Mouse (Mus musculus) heart, postnatal 0 days (tissue): ENCODE data around the gene Top2a. TPM values are rescaled to one million over a fixed set of nuclear protein-coding genes. Genes with fewer than 3 reads are reported as not detected.

Source experiments
- ATAC-seq: fragments of 200-750 bp; cut with Nextera tagmentation; 2 replicates; pipeline ENCODE4 v1.8.0; 2017; ENCODE audit warnings: low read depth, moderate number of reproducible peaks, moderate library complexity; ENCODE audit not compliant: insufficient read depth
- DNase-seq: peaks from one replicate; pipeline ENCODE4 v3.0.0-alpha.2; 2016; ENCODE audit warnings: low spot score
- H3K27ac ChIP-seq: fragments of 300-500 bp; sonication (generic); 2 replicates; pipeline ENCODE4 v1.5.1; 2014; ENCODE audit warnings: low read depth, mild to moderate bottlenecking
- H3K27me3 ChIP-seq: fragments of 300-500 bp; sonication (generic); 2 replicates; pipeline ENCODE4 v1.6.1; 2014; ENCODE audit warnings: low read length, mixed read lengths; ENCODE audit not compliant: control insufficient read depth, insufficient read depth
- H3K36me3 ChIP-seq: fragments of 300-500 bp; sonication (generic); replicated peaks from 2 replicates; pipeline ENCODE4 v1.6.1; 2014; ENCODE audit warnings: low read length, mixed read lengths; ENCODE audit not compliant: control insufficient read depth, insufficient read depth
- H3K4me1 ChIP-seq: fragments of 300-500 bp; sonication (generic); 2 replicates; pipeline ENCODE4 v1.6.1; 2014; ENCODE audit warnings: antibody characterized with exemption; ENCODE audit not compliant: control insufficient read depth, insufficient read depth
- H3K4me2 ChIP-seq: fragments of 300-500 bp; sonication (generic); 2 replicates; pipeline ENCODE4 v1.6.1; 2014; ENCODE audit warnings: low read depth, mild to moderate bottlenecking, low read length, moderate library complexity
- H3K4me3 ChIP-seq: fragments of 300-500 bp; sonication (generic); 2 replicates; pipeline ENCODE4 v1.5.1; 2014; ENCODE audit warnings: low read depth, low read length
- H3K9ac ChIP-seq: fragments of 300-500 bp; sonication (generic); replicated peaks from 2 replicates; pipeline ENCODE4 v1.6.1; 2014; ENCODE audit warnings: low read depth, low read length, mixed read lengths
- H3K9me3 ChIP-seq: fragments of 300-500 bp; sonication (generic); replicated peaks from 2 replicates; pipeline ENCODE4 v1.6.1; 2016; ENCODE audit warnings: low read length; ENCODE audit not compliant: control insufficient read depth
- CTCF ChIP-seq: IDR thresholded peaks from 2 replicates; pipeline ENCODE4 v1.5.1; 2016; ENCODE audit warnings: antibody characterized with exemption, control low read depth, low read depth
- EP300 ChIP-seq: IDR thresholded peaks from 2 replicates; pipeline ENCODE4 v1.6.1; 2016; ENCODE audit warnings: antibody characterized with exemption, low read depth
- WGBS: fragments of 180-500 bp; shearing (Covaris S2); extraction: QIAGEN DNeasy Blood & Tissue Kit; methylation state at CpG from one replicate; pipeline ENCODE4 v1.1.7; 2014; 5-methylcytosine and 5-hydroxymethylcytosine counted together
- polyA plus RNA-seq: library from polyadenylated mRNA; unstranded; fragments of >200 nt; fragmentation: Nextera tagmentation; extraction: Ambion mirVana; gene quantifications from 2 replicates; pipeline ENCODE4 v1.2.1, GENCODE M21; 2015
- total RNA-seq: library from RNA; depleted of rRNA; stranded (reverse); fragments of >200 nt; gene quantifications from 2 replicates; pipeline ENCODE4 v1.2.3, GENCODE M21; 2014; ENCODE audit warnings: low replicate concordance

Gene Top2a
- total and polyA plus RNA-seq, 2 experiments from 2014 or later: 38.2 to 52.9 TPM

DNA sequence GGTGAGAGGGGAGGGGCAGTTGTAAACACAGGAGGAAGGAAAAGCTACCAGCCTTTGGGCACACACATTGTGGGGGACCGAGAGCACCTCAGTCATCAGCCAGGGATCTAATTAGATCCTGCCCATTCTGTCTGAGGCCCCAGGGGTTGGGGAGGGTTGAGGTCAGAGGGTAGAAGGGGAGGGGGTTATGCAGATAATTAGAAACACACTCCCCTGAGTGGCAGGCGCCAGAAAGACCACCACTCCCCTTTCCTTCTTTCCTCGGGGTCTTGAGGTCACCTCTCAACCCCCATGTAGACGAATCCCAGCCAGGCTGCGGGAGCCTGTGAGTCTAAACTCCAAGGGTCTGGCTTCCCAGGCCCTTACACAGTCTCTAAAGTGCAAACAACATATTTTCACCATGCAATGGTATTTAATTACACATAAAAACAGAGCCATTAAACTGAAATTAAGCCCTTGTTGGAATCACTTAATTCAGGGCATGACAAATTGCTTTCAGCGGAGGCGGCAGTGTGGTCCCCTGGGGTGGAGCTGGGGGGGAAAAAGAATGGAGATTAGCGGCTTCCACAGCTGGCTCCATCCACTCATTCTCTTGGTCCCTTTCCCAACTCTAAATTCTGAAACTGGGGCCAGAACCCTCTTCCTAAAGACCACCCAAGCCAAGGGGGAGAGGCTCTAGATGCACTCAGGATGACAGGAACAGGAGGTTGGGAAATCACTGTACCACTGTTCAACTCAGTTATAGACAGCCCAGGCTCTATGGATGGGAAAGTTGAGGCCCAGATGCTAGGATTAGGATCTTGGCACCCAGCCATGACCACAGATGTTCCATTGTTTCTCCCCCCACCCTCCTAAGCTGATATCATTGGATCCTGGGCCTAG is 31.8 kb upstream of the Top2a start:
- peak; percentile 41; the same call in 1 of the 2 replicates for ATAC-seq
- Histone ChIP-seq H3K4me1 (peaks cover 6% of the 10 kb centered on the region; the same call in 1 of the 2 replicates), H3K27me3 (no peaks in the 10 kb centered on the region), H3K36me3 (peaks cover 8% of the 10 kb centered on the region; the same call in 1 of the 2 replicates), H3K4me2 (no peak overlapping the region), H3K27ac (peak overlapping the region; percentile 38; the same call in 1 of the 2 replicates), H3K4me3 (no peak overlapping the region), H3K9ac (no peak overlapping the region), H3K9me3 (peaks cover 9% of the 10 kb centered on the region; the same call in 1 of the 2 replicates)
- DNase-seq: no peak
- TF ChIP-seq EP300: no peak
- no peak for TF ChIP-seq CTCF
- 40% methylated on average over 8 of the region's 8 CpGs for WGBS

DNA sequence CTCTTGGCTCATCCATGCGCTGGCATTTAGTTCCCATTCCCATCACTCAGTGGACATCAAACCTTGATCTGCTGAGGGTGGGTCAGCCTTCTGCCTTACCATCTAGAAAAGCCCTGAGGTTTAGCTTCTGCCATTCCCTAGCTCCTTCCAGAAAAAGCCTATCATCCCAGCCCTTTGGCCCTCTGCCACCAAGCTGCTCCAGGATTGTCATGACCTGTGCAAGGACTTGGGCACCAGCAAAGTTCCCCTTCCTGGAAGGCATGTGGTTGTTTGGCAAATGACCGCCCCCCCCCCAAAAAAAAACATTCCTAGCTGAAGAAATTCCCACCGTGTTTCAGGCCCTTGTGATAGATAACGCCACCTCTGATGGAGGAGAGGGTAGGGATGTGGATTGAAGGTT is 31.2 kb upstream of the Top2a start:
- no peak for DNase-seq
- Histone ChIP-seq H3K4me1 (peaks cover 6% of the 10 kb centered on the region; the same call in 1 of the 2 replicates), H3K9me3 (peaks cover 9% of the 10 kb centered on the region; the same call in 1 of the 2 replicates), H3K9ac (no peak overlapping the region), H3K36me3 (peaks cover 11% of the 10 kb centered on the region; the same call in 1 of the 2 replicates), H3K4me2 (no peak overlapping the region), H3K27me3 (no peaks in the 10 kb centered on the region), H3K4me3 (no peak overlapping the region), H3K27ac (peak overlapping the region; percentile 38; the same call in 1 of the 2 replicates)
- TF ChIP-seq EP300: no peak
- TF ChIP-seq CTCF: no peak
- ATAC-seq: no peak
- WGBS: 44% methylated on average over 4 of the region's 4 CpGs

DNA sequence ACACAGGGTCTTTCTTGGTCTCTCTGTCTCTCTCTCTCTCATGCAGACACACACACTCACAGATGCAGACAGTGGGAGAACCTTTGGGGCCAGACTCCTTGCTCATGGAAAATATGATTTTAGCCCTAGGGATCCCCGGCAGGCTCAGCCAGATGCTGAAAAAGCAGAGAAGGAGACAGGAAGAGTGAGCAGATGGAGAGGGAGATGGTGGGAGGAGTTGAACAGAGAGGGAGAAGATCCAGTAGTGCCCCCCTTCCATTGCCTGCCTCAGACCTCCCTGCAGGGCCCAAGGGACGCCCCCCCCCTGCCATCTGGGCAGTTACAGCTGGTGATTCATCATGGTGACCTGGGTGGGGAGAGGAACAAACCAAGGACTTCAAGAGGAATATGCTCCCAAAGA is 23.7 kb upstream of the Top2a start:
- Histone ChIP-seq H3K27me3 (no peaks in the 10 kb centered on the region), H3K4me2 (no peak overlapping the region), H3K27ac (peak overlapping the region; percentile 87), H3K36me3 (peaks cover 28% of the 10 kb centered on the region), H3K9me3 (no peaks in the 10 kb centered on the region), H3K9ac (peak overlapping the region; percentile 29; the same call in 1 of the 2 replicates), H3K4me1 (peaks cover 39% of the 10 kb centered on the region), H3K4me3 (no peak overlapping the region)
- DNase-seq: no peak
- TF ChIP-seq CTCF: no peak
- ATAC-seq: peak; percentile 16
- 42% methylated on average over 2 of the region's 2 CpGs for WGBS

DNA sequence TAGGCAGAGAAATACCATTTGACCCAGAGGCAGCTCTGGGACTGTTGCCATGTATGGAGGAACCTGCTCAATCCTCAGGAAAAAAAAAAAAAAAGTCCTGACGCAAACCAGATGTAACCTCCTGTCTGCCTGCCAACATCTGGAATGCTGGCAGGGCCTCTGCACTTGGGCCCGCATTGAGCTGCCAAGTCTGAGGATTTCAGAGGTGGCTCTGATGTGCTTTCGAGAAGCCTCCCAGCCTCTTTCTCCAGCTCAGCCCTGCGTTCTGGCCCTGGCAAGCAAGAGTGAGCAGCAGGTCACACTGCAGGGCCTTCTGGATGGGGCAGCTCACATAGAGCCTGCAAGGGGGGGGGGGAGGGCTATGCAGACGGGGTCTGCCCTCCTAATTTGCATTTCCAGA is 23.1 kb upstream of the Top2a start:
- H3K9me3 ChIP-seq: no peaks in the 10 kb centered on the region
- peak overlapping the region; percentile 29; the same call in 1 of the 2 replicates for H3K9ac ChIP-seq
- H3K27ac ChIP-seq: peak overlapping the region; percentile 87
- peak; percentile 92 for DNase-seq
- no peak overlapping the region for H3K4me2 ChIP-seq
- TF ChIP-seq CTCF: no peak
- peak; percentile 91 for TF ChIP-seq EP300
- no peaks in the 10 kb centered on the region for H3K27me3 ChIP-seq
- ATAC-seq: peak; percentile 92
- peaks cover 28% of the 10 kb centered on the region for H3K36me3 ChIP-seq
- H3K4me3 ChIP-seq: no peak overlapping the region
- H3K4me1 ChIP-seq: peaks cover 39% of the 10 kb centered on the region
- 7% methylated on average over 5 of the region's 5 CpGs for WGBS

DNA sequence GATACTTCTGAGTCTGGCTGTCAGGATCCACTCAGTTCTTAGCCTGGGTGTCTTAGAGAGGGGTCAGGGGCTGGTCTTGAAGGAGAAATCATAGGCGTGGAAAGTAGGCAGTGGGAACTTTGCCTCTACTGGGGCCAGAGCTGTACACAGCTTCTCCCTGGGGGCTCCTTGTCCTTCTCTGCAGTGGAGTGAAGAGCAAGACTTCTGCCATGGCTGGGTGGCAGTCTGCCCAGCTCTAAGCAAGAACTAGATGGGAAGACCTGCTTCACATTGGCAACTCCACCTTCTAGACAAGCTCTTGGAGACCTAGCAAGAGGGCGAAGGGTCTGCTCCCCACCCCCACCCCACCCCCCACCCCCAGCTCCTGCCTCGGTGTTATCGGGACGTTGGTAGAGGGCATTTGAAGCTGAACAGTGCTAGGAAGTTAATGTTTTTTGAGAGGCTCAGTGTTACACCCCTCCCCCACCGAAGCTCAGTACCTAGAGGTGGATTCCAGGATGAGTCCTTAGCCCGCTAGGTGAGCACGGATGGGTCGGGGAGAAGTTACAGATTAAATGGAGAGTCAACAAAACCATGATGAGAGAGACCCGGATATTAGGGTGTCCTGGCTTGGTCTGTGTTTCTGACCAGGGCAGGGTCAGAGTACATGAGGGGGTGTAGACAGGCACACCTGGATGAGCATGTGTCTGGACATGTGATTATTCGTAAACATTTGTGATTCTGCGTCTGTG is 21.3 kb upstream of the Top2a start:
- H3K9ac ChIP-seq: no peak overlapping the region
- DNase-seq (no peak), ATAC-seq (no peak)
- H3K9me3 ChIP-seq: no peaks in the 10 kb centered on the region
- H3K4me1 ChIP-seq: peaks cover 39% of the 10 kb centered on the region
- no peak for TF ChIP-seq CTCF
- no peak for TF ChIP-seq EP300
- peaks cover 18% of the 10 kb centered on the region for H3K36me3 ChIP-seq
- H3K4me3 ChIP-seq: no peak overlapping the region
- H3K4me2 ChIP-seq: no peak overlapping the region
- no peaks in the 10 kb centered on the region for H3K27me3 ChIP-seq
- 66% methylated on average over 12 of the region's 12 CpGs for WGBS
- peak overlapping the region; percentile 8; the same call in 1 of the 2 replicates for H3K27ac ChIP-seq
